In genomic region chr11:23719825-23720224, GRCm38 (mm10) we compare ENCODE assay signal across 18 mouse cellular contexts.
"Had no signal": no experiment of that assay in that cellular context is flagged by ENCODE, and none has a peak within 500 bp of the region (broad histone marks: within the 10 kb centered on the region; RNA-seq: fewer than 3 reads in every experiment).

No protein-coding gene starts in this region.

- H3K4me1 ChIP-seq: lung, embryonic 15.5 days; midbrain, embryonic 12.5 days; midbrain, embryonic 15.5 days; neural tube, embryonic 13.5 days had no signal

- H3K4me3 ChIP-seq: layer of hippocampus, adult 2 months; liver, embryonic 13.5 days; lung, embryonic 15.5 days; midbrain, embryonic 12.5 days; midbrain, embryonic 15.5 days; myocyte; neural tube, embryonic 13.5 days had no signal

- H3K9ac ChIP-seq: liver, embryonic 13.5 days; lung, embryonic 15.5 days; midbrain, embryonic 12.5 days; midbrain, embryonic 15.5 days; neural tube, embryonic 13.5 days had no signal

- H3K27ac ChIP-seq: kidney, postnatal 0 days; layer of hippocampus, adult 2 months; liver, embryonic 13.5 days; lung, embryonic 15.5 days; midbrain, embryonic 12.5 days; midbrain, embryonic 15.5 days; neural tube, embryonic 13.5 days had no signal

- H3K4me2 ChIP-seq: liver, embryonic 13.5 days; lung, embryonic 15.5 days; midbrain, embryonic 12.5 days; midbrain, embryonic 15.5 days; neural tube, embryonic 13.5 days had no signal

- DNase-seq: kidney, adult 11 months; kidney, adult 9 months; kidney, postnatal 25 days; layer of hippocampus, adult 9-11 months; liver, embryonic 13.5 days; lung, adult 18-20 months; lung, postnatal 10 days; lung, postnatal 36 days; retina, postnatal 1 day; thymus, adult 18-20 months; thymus, postnatal 36 days had no signal

- H3K27me3 ChIP-seq: liver, embryonic 13.5 days; lung, embryonic 15.5 days; midbrain, embryonic 12.5 days; midbrain, embryonic 15.5 days; neural tube, embryonic 13.5 days had no signal

- ATAC-seq: midbrain, embryonic 15.5 days had no signal

- H3K9me3 ChIP-seq: liver, embryonic 13.5 days; lung, embryonic 15.5 days; midbrain, embryonic 12.5 days; midbrain, embryonic 15.5 days; neural tube, embryonic 13.5 days had no signal
